Mouse (Mus musculus): ENCODE measurements around the gene Abl1.

- TF ChIP-seq POLR2A (IDR thresholded peaks at IDR 0.05; ENCODE audit: insufficient read length, low read depth) (no peak), POLR2AphosphoS2 (IDR thresholded peaks at IDR 0.05; ENCODE audit: insufficient read length, low read depth) (no peak), TCF12 (IDR thresholded peaks at IDR 0.05; ENCODE audit: insufficient read depth, poor library complexity, severe bottlenecking) (no peak), E2F4 (IDR thresholded peaks at IDR 0.05; ENCODE audit: insufficient read depth) (no peak), CEBPB (IDR thresholded peaks at IDR 0.05; ENCODE audit: insufficient read depth, poor library complexity, severe bottlenecking) (no peak), MAX (IDR thresholded peaks at IDR 0.05; ENCODE audit: low read depth) (no peak), MYOG (IDR thresholded peaks at IDR 0.05; ENCODE audit: control insufficient read depth in 1 of 3, insufficient read depth in 1 of 3, insufficient read length in 2 of 3, low read depth in 2 of 3) (no peak)
Observed at GRCm38 (mm10) chr2:31808410-31809357, 120.5 kb downstream of the Abl1 start.
